Comparison of ENCODE assay signal across 9 mouse cellular contexts in genomic region chr11:115552783-115553182, GRCm38 (mm10). TPM values are rescaled to one million over a fixed set of nuclear protein-coding genes. Genes with fewer than 3 reads are reported as not detected.
DNase-seq lines count a peak whose midpoint lies in the region; ATAC-seq and TF ChIP-seq lines count a peak whose summit lies in the region.
"Had no signal": no experiment of that assay in that cellular context is flagged by ENCODE, and none has a peak within 500 bp of the region (broad histone marks: within the 10 kb centered on the region; RNA-seq: fewer than 3 reads in every experiment).

No protein-coding gene starts in this region.

- DNase-seq in forebrain, postnatal 0 days: no peak
- peak; percentile 3 for DNase-seq in midbrain, embryonic 14.5 days
- DNase-seq in spleen, adult 2 months (ENCODE audit: low read depth in 1 of 2, low spot score in 2 of 2): peak; percentile 8 to 17
- no peak for DNase-seq in MN1 (ENCODE audit: low spot score)

- H3K4me2 ChIP-seq in forebrain, postnatal 0 days (ENCODE audit: low read depth): no peak overlapping the region
- no peak overlapping the region for H3K4me2 ChIP-seq in forebrain, embryonic 16.5 days (ENCODE audit: low read length)
- H3K4me2 ChIP-seq in midbrain, embryonic 14.5 days (ENCODE audit: low read length): no peak overlapping the region
- H3K4me2 ChIP-seq in midbrain, embryonic 15.5 days: no peak overlapping the region
- no peak overlapping the region for H3K4me2 ChIP-seq in hindbrain, embryonic 16.5 days (ENCODE audit: low read length)
- H3K4me2 ChIP-seq: neural tube, embryonic 12.5 days had no signal

- no peaks in the 10 kb centered on the region for H3K27me3 ChIP-seq in forebrain, postnatal 0 days (ENCODE audit: insufficient read depth, low read length)
- H3K27me3 ChIP-seq in forebrain, embryonic 16.5 days (replicated peaks; ENCODE audit: control insufficient read depth, insufficient read depth, low read length): no peaks in the 10 kb centered on the region
- H3K27me3 ChIP-seq in midbrain, embryonic 14.5 days (ENCODE audit: control insufficient read depth, insufficient read depth, low read length): no peaks in the 10 kb centered on the region
- H3K27me3 ChIP-seq in midbrain, embryonic 15.5 days (replicated peaks): no peaks in the 10 kb centered on the region
- H3K27me3 ChIP-seq in spleen, adult 2 months (ENCODE audit: control insufficient read depth, insufficient read depth, low read length): no peaks in the 10 kb centered on the region
- no peaks in the 10 kb centered on the region for H3K27me3 ChIP-seq in hindbrain, embryonic 16.5 days (replicated peaks; ENCODE audit: control insufficient read depth, insufficient read depth, low read length)
- H3K27me3 ChIP-seq: neural tube, embryonic 12.5 days had no signal

- WGBS in forebrain, postnatal 0 days: 57% methylated on average over 4 of the region's 4 CpGs
- WGBS in forebrain, embryonic 16.5 days: 59% methylated on average over 4 of the region's 4 CpGs
- 59% methylated on average over 4 of the region's 4 CpGs for WGBS in midbrain, embryonic 14.5 days
- WGBS in midbrain, embryonic 15.5 days: 57% methylated on average over 4 of the region's 4 CpGs
- 80% methylated on average over 4 of the region's 4 CpGs for WGBS in spleen, adult 2 months
- WGBS in hindbrain, embryonic 16.5 days: 57% methylated on average over 4 of the region's 4 CpGs

- H3K9ac ChIP-seq in forebrain, postnatal 0 days: no peak overlapping the region
- H3K9ac ChIP-seq in forebrain, embryonic 16.5 days (replicated peaks; ENCODE audit: low read depth, low read length): no peak overlapping the region
- no peak overlapping the region for H3K9ac ChIP-seq in midbrain, embryonic 14.5 days (replicated peaks; ENCODE audit: low read length)
- H3K9ac ChIP-seq in midbrain, embryonic 15.5 days: no peak overlapping the region
- no peak overlapping the region for H3K9ac ChIP-seq in hindbrain, embryonic 16.5 days (ENCODE audit: low read depth, low read length)
- H3K9ac ChIP-seq: neural tube, embryonic 12.5 days had no signal

- ATAC-seq in forebrain, postnatal 0 days: no peak
- ATAC-seq in forebrain, embryonic 16.5 days: no peak
- no peak for ATAC-seq in midbrain, embryonic 14.5 days (ENCODE audit: low FRiP score, low TSS enrichment)
- ATAC-seq in midbrain, embryonic 15.5 days (replicated peaks): no peak
- 0 out of 2 replicates have a peak, but pooled peaks have one; percentile 45 for ATAC-seq in common myeloid progenitor, adult 5-6 weeks (replicated peaks; ENCODE audit: low read depth, poor library complexity, severe bottlenecking)
- ATAC-seq in hindbrain, embryonic 16.5 days: no peak

- H3K9me3 ChIP-seq in forebrain, postnatal 0 days (ENCODE audit: low read length): no peaks in the 10 kb centered on the region
- no peaks in the 10 kb centered on the region for H3K9me3 ChIP-seq in forebrain, embryonic 16.5 days (ENCODE audit: control insufficient read depth, low read length)
- no peaks in the 10 kb centered on the region for H3K9me3 ChIP-seq in midbrain, embryonic 14.5 days (ENCODE audit: control insufficient read depth, low read length)
- no peaks in the 10 kb centered on the region for H3K9me3 ChIP-seq in midbrain, embryonic 15.5 days
- peaks cover 2% of the 10 kb centered on the region; the same call in 1 of the 2 replicates for H3K9me3 ChIP-seq in hindbrain, embryonic 16.5 days (ENCODE audit: control insufficient read depth, low read length)
- H3K9me3 ChIP-seq: neural tube, embryonic 12.5 days had no signal

- H3K4me1 ChIP-seq in forebrain, postnatal 0 days (ENCODE audit: insufficient read depth): no peaks in the 10 kb centered on the region
- no peaks in the 10 kb centered on the region for H3K4me1 ChIP-seq in forebrain, embryonic 16.5 days (replicated peaks; ENCODE audit: control insufficient read depth, insufficient read depth, low read length)
- no peaks in the 10 kb centered on the region for H3K4me1 ChIP-seq in midbrain, embryonic 14.5 days (ENCODE audit: control insufficient read depth, insufficient read depth, low read length)
- no peaks in the 10 kb centered on the region for H3K4me1 ChIP-seq in midbrain, embryonic 15.5 days
- no peaks in the 10 kb centered on the region for H3K4me1 ChIP-seq in spleen, adult 2 months (ENCODE audit: control insufficient read depth, insufficient read depth, insufficient read length)
- H3K4me1 ChIP-seq in hindbrain, embryonic 16.5 days (ENCODE audit: control insufficient read depth, insufficient read depth, low read depth, low read length): no peaks in the 10 kb centered on the region
- H3K4me1 ChIP-seq: neural tube, embryonic 12.5 days had no signal

- no peak for TF ChIP-seq POLR2A in spleen, adult 2 months (IDR thresholded peaks at IDR 0.05; ENCODE audit: low read depth, low read length)

- no peak overlapping the region for H3K27ac ChIP-seq in forebrain, postnatal 0 days (ENCODE audit: low read depth, low read length)
- no peak overlapping the region for H3K27ac ChIP-seq in forebrain, embryonic 16.5 days (ENCODE audit: low read length)
- H3K27ac ChIP-seq in midbrain, embryonic 14.5 days (replicated peaks; ENCODE audit: low read depth, low read length): no peak overlapping the region
- no peak overlapping the region for H3K27ac ChIP-seq in midbrain, embryonic 15.5 days
- H3K27ac ChIP-seq in spleen, adult 2 months (ENCODE audit: insufficient read depth, low read length): no peak overlapping the region
- H3K27ac ChIP-seq in hindbrain, embryonic 16.5 days (ENCODE audit: low read depth, low read length): no peak overlapping the region
- H3K27ac ChIP-seq: neural tube, embryonic 12.5 days had no signal

- no peak overlapping the region for H3K4me3 ChIP-seq in forebrain, postnatal 0 days (ENCODE audit: low read depth, low read length)
- H3K4me3 ChIP-seq in forebrain, embryonic 16.5 days (replicated peaks; ENCODE audit: low read length): no peak overlapping the region
- no peak overlapping the region for H3K4me3 ChIP-seq in midbrain, embryonic 14.5 days (replicated peaks; ENCODE audit: low read depth, low read length)
- no peak overlapping the region for H3K4me3 ChIP-seq in midbrain, embryonic 15.5 days
- H3K4me3 ChIP-seq in spleen, adult 2 months (ENCODE audit: extremely low read depth, insufficient read depth, insufficient read length): no peak overlapping the region
- no peak overlapping the region for H3K4me3 ChIP-seq in hindbrain, embryonic 16.5 days (ENCODE audit: low read length)
- H3K4me3 ChIP-seq: neural tube, embryonic 12.5 days had no signal

- H3K36me3 ChIP-seq in forebrain, postnatal 0 days (ENCODE audit: insufficient read depth): no peaks in the 10 kb centered on the region
- H3K36me3 ChIP-seq in forebrain, embryonic 16.5 days (ENCODE audit: control insufficient read depth, insufficient read depth): no peaks in the 10 kb centered on the region
- H3K36me3 ChIP-seq in midbrain, embryonic 14.5 days (ENCODE audit: control insufficient read depth, insufficient read depth, low read length): no peaks in the 10 kb centered on the region
- no peaks in the 10 kb centered on the region for H3K36me3 ChIP-seq in midbrain, embryonic 15.5 days (replicated peaks)
- H3K36me3 ChIP-seq in spleen, adult 2 months (ENCODE audit: control insufficient read depth, insufficient read depth, low read length): no peaks in the 10 kb centered on the region
- no peaks in the 10 kb centered on the region for H3K36me3 ChIP-seq in hindbrain, embryonic 16.5 days (ENCODE audit: control insufficient read depth, insufficient read depth, low read length)
- H3K36me3 ChIP-seq: neural tube, embryonic 12.5 days had no signal

- TF ChIP-seq CTCF in forebrain, postnatal 0 days (IDR thresholded peaks at IDR 0.05; ENCODE audit: low read depth): peak; percentile 44
- TF ChIP-seq CTCF in spleen, adult 2 months (IDR thresholded peaks at IDR 0.05; ENCODE audit: extremely low read depth, insufficient read depth, insufficient read length, insufficient replicate concordance): peak; percentile 0; the same call in 1 of the 2 replicates

RNA-seq across cellular contexts. Expression of gene Nup85, which starts 11.5 kb away (rescaled TPM):
- total RNA-seq in forebrain, postnatal 0 days (2014; rRNA removed): 62.6 and 90.3 TPM in 2 replicates
- polyA plus RNA-seq in forebrain, postnatal 0 days (2015; fragmentation: Nextera tagmentation; extraction: Ambion mirVana): 66.2 and 78.7 TPM in 2 replicates
- polyA plus RNA-seq in forebrain, embryonic 16.5 days (2015; fragmentation: Nextera tagmentation; extraction: Ambion mirVana): 138 and 144 TPM in 2 replicates
- polyA plus RNA-seq in midbrain, embryonic 14.5 days (2014; fragmentation: Nextera tagmentation; extraction: Ambion mirVana): 83.7 and 107 TPM in 2 replicates
- polyA plus RNA-seq in midbrain, embryonic 15.5 days (2015; fragmentation: Nextera tagmentation; extraction: Ambion mirVana): 106 and 118 TPM in 2 replicates
- 147 and 175 TPM in 2 replicates for total RNA-seq in common myeloid progenitor, adult 5-6 weeks (2017)
- 41.4 and 42.4 TPM in 2 replicates for polyA plus RNA-seq in spleen, adult 2 months (2012; rRNA removed)
- polyA plus RNA-seq in hindbrain, embryonic 16.5 days (2015; fragmentation: Nextera tagmentation; extraction: Ambion mirVana): 97.5 and 107 TPM in 2 replicates

RNA-seq across cellular contexts. Expression of gene Sumo2, which starts 16.7 kb away (rescaled TPM):
- 795 and 821 TPM in 2 replicates for total RNA-seq in forebrain, postnatal 0 days (2014; rRNA removed)
- polyA plus RNA-seq in forebrain, postnatal 0 days (2015; fragmentation: Nextera tagmentation; extraction: Ambion mirVana): 1,185 and 1,251 TPM in 2 replicates
- polyA plus RNA-seq in forebrain, embryonic 16.5 days (2015; fragmentation: Nextera tagmentation; extraction: Ambion mirVana): 1,130 and 1,181 TPM in 2 replicates
- 1,242 and 1,259 TPM in 2 replicates for polyA plus RNA-seq in midbrain, embryonic 14.5 days (2014; fragmentation: Nextera tagmentation; extraction: Ambion mirVana)
- polyA plus RNA-seq in midbrain, embryonic 15.5 days (2015; fragmentation: Nextera tagmentation; extraction: Ambion mirVana): 990 and 1,015 TPM in 2 replicates
- 592 and 605 TPM in 2 replicates for total RNA-seq in common myeloid progenitor, adult 5-6 weeks (2017)
- polyA plus RNA-seq in spleen, adult 2 months (2012; rRNA removed): 25.8 and 28.3 TPM in 2 replicates
- polyA plus RNA-seq in hindbrain, embryonic 16.5 days (2015; fragmentation: Nextera tagmentation; extraction: Ambion mirVana): 847 and 892 TPM in 2 replicates

RNA-seq across cellular contexts. Expression of gene Jpt1, which starts 38.6 kb away (rescaled TPM):
- 1,009 and 1,140 TPM in 2 replicates for total RNA-seq in forebrain, postnatal 0 days (2014; rRNA removed)
- polyA plus RNA-seq in forebrain, postnatal 0 days (2015; fragmentation: Nextera tagmentation; extraction: Ambion mirVana): 1,672 and 1,955 TPM in 2 replicates
- polyA plus RNA-seq in forebrain, embryonic 16.5 days (2015; fragmentation: Nextera tagmentation; extraction: Ambion mirVana): 1,959 and 1,981 TPM in 2 replicates
- 1,631 and 1,863 TPM in 2 replicates for polyA plus RNA-seq in midbrain, embryonic 14.5 days (2014; fragmentation: Nextera tagmentation; extraction: Ambion mirVana)
- 1,600 and 1,616 TPM in 2 replicates for polyA plus RNA-seq in midbrain, embryonic 15.5 days (2015; fragmentation: Nextera tagmentation; extraction: Ambion mirVana)
- 152 and 171 TPM in 2 replicates for total RNA-seq in common myeloid progenitor, adult 5-6 weeks (2017)
- polyA plus RNA-seq in spleen, adult 2 months (2012; rRNA removed): 178 and 269 TPM in 2 replicates
- 1,336 TPM in 2 replicates for polyA plus RNA-seq in hindbrain, embryonic 16.5 days (2015; fragmentation: Nextera tagmentation; extraction: Ambion mirVana)

RNA-seq across cellular contexts. Expression of gene Mrps7, which starts 50.9 kb away (rescaled TPM):
- 34.6 and 46.3 TPM in 2 replicates for total RNA-seq in forebrain, postnatal 0 days (2014; rRNA removed)
- polyA plus RNA-seq in forebrain, postnatal 0 days (2015; fragmentation: Nextera tagmentation; extraction: Ambion mirVana): 74.1 and 78.1 TPM in 2 replicates
- polyA plus RNA-seq in forebrain, embryonic 16.5 days (2015; fragmentation: Nextera tagmentation; extraction: Ambion mirVana): 68.0 and 76.5 TPM in 2 replicates
- 75.7 and 83.4 TPM in 2 replicates for polyA plus RNA-seq in midbrain, embryonic 14.5 days (2014; fragmentation: Nextera tagmentation; extraction: Ambion mirVana)
- 70.0 and 74.3 TPM in 2 replicates for polyA plus RNA-seq in midbrain, embryonic 15.5 days (2015; fragmentation: Nextera tagmentation; extraction: Ambion mirVana)
- total RNA-seq in common myeloid progenitor, adult 5-6 weeks (2017): 31.7 and 39.0 TPM in 2 replicates
- 10.6 and 13.6 TPM in 2 replicates for polyA plus RNA-seq in spleen, adult 2 months (2012; rRNA removed)
- polyA plus RNA-seq in hindbrain, embryonic 16.5 days (2015; fragmentation: Nextera tagmentation; extraction: Ambion mirVana): 79.9 and 82.2 TPM in 2 replicates

RNA-seq across cellular contexts. Expression of gene Gga3, which starts 51.1 kb away (rescaled TPM):
- total RNA-seq in forebrain, postnatal 0 days (2014; rRNA removed): 34.0 and 34.5 TPM in 2 replicates
- 15.2 and 18.5 TPM in 2 replicates for polyA plus RNA-seq in forebrain, postnatal 0 days (2015; fragmentation: Nextera tagmentation; extraction: Ambion mirVana)
- 32.5 and 37.4 TPM in 2 replicates for polyA plus RNA-seq in forebrain, embryonic 16.5 days (2015; fragmentation: Nextera tagmentation; extraction: Ambion mirVana)
- 29.3 and 34.3 TPM in 2 replicates for polyA plus RNA-seq in midbrain, embryonic 14.5 days (2014; fragmentation: Nextera tagmentation; extraction: Ambion mirVana)
- polyA plus RNA-seq in midbrain, embryonic 15.5 days (2015; fragmentation: Nextera tagmentation; extraction: Ambion mirVana): 37.5 and 38.1 TPM in 2 replicates
- total RNA-seq in common myeloid progenitor, adult 5-6 weeks (2017): 21.3 and 38.2 TPM in 2 replicates
- polyA plus RNA-seq in spleen, adult 2 months (2012; rRNA removed): 39.4 and 40.9 TPM in 2 replicates
- 35.1 and 43.7 TPM in 2 replicates for polyA plus RNA-seq in hindbrain, embryonic 16.5 days (2015; fragmentation: Nextera tagmentation; extraction: Ambion mirVana)

Comparison
In these comparisons a context has a peak if more than half of its experiments do, and no peak if none do; other contexts are left out.
1. DNase-seq: peak in midbrain, embryonic 14.5 days (single experiment) and spleen, adult 2 months (2 of 2); none in forebrain, postnatal 0 days (single experiment) and MN1 (single experiment).
2. RNA of gene Sumo2, which starts 16.7 kb away (polyA plus RNA-seq): 1,242 to 1,259 TPM in midbrain, embryonic 14.5 days, 1,185 to 1,251 TPM in forebrain, postnatal 0 days, 1,130 to 1,181 TPM in forebrain, embryonic 16.5 days, 990 to 1,015 TPM in midbrain, embryonic 15.5 days and 847 to 892 TPM in hindbrain, embryonic 16.5 days; 25.8 to 28.3 TPM in spleen, adult 2 months; every median in the first group is over 10 times any median in the second.